Comparison of ENCODE assay signal across 8 mouse cellular contexts in genomic region chr12:21318143-21318895, GRCm38 (mm10). TPM values are rescaled to one million over a fixed set of nuclear protein-coding genes. Genes with fewer than 3 reads are reported as not detected.
DNase-seq lines count a peak whose midpoint lies in the region; ATAC-seq and TF ChIP-seq lines count a peak whose summit lies in the region.

No protein-coding gene starts in this region.

- no peak overlapping the region for H3K9ac ChIP-seq in intestine, postnatal 0 days (ENCODE audit: low read depth, low read length)
- no peak overlapping the region for H3K9ac ChIP-seq in intestine, embryonic 15.5 days
- no peak overlapping the region for H3K9ac ChIP-seq in MEL (ENCODE audit: control insufficient read depth, low read depth, low read length, poor library complexity, severe bottlenecking)

- 83% methylated on average over 12 of the region's 12 CpGs for WGBS in intestine, postnatal 0 days
- WGBS in intestine, embryonic 15.5 days: 84% methylated on average over 12 of the region's 12 CpGs

- H3K4me3 ChIP-seq in intestine, postnatal 0 days (ENCODE audit: low read depth, low read length): no peak overlapping the region
- H3K4me3 ChIP-seq in intestine, embryonic 15.5 days (replicated peaks): no peak overlapping the region
- no peak overlapping the region for H3K4me3 ChIP-seq in MEL (ENCODE audit: control insufficient read depth in 1 of 2, insufficient read depth in 1 of 2, low read depth in 2 of 2, low read length in 2 of 2)

- TF ChIP-seq CTCF in intestine, postnatal 0 days (IDR thresholded peaks at IDR 0.05; ENCODE audit: low read depth): peak; percentile 82
- TF ChIP-seq CTCF in MEL (IDR thresholded peaks at IDR 0.05 in 2 of 3, conservative IDR thresholded peaks at IDR 0.05 in 1 of 3; ENCODE audit: control insufficient read depth in 1 of 3, insufficient read depth in 1 of 3, low read depth in 2 of 3, low read length in 3 of 3, poor library complexity in 1 of 3, severe bottlenecking in 1 of 3): peak; percentile 63 to 76 (median 71)

- peaks cover 5% of the 10 kb centered on the region; the same call in 1 of the 2 replicates for H3K79me2 ChIP-seq in MEL (ENCODE audit: control insufficient read depth, insufficient read depth, low read length, poor library complexity)

- ATAC-seq in intestine, postnatal 0 days: no peak
- no peak for ATAC-seq in intestine, embryonic 15.5 days

- H3K27ac ChIP-seq in intestine, postnatal 0 days (ENCODE audit: low read depth, low read length): no peak overlapping the region
- no peak overlapping the region for H3K27ac ChIP-seq in intestine, embryonic 15.5 days
- no peak overlapping the region for H3K27ac ChIP-seq in MEL (ENCODE audit: control insufficient read depth, low read depth, low read length)

- H3K4me1 ChIP-seq in intestine, postnatal 0 days (replicated peaks; ENCODE audit: control insufficient read depth, insufficient read depth, low read length): peaks cover 4% of the 10 kb centered on the region; the same call in 1 of the 2 replicates
- 0 out of 2 replicates have a peak, but pooled peaks cover 7% of the 10 kb centered on the region for H3K4me1 ChIP-seq in intestine, embryonic 15.5 days (replicated peaks)
- H3K4me1 ChIP-seq in MEL (ENCODE audit: control insufficient read depth in 1 of 2, insufficient read depth in 2 of 2, low read length in 2 of 2): peaks cover 0 to 5% of the 10 kb centered on the region in 2 experiments; a peak in 1 of 4 replicates

- no peaks in the 10 kb centered on the region for H3K9me3 ChIP-seq in intestine, postnatal 0 days (ENCODE audit: control insufficient read depth)
- H3K9me3 ChIP-seq in intestine, embryonic 15.5 days: no peaks in the 10 kb centered on the region
- no peaks in the 10 kb centered on the region for H3K9me3 ChIP-seq in MEL (replicated peaks; ENCODE audit: insufficient read depth, low read length)

- no peak overlapping the region for H3K4me2 ChIP-seq in intestine, postnatal 0 days (replicated peaks; ENCODE audit: low read depth)
- no peak overlapping the region for H3K4me2 ChIP-seq in intestine, embryonic 15.5 days (replicated peaks)

- TF ChIP-seq RAD21 in MEL (IDR thresholded peaks at IDR 0.05; ENCODE audit: low read depth, low read length): peak; percentile 44

- intact Hi-C loops in gastrocnemius, postnatal 36 days (cut with DNase I): no loop called here
- intact Hi-C loops in left cerebral cortex, postnatal 36 days (cut with DNase I): loop anchor here (10.0 kb wide), 1 partner anchor 394 kb away; no protein-coding TSS in a partner anchor

- peaks cover 57% of the 10 kb centered on the region for H3K36me3 ChIP-seq in intestine, postnatal 0 days (ENCODE audit: control insufficient read depth, insufficient read depth)
- H3K36me3 ChIP-seq in intestine, embryonic 15.5 days: peaks cover 13% of the 10 kb centered on the region
- H3K36me3 ChIP-seq in MEL (ENCODE audit: control insufficient read depth in 1 of 2, insufficient read depth in 2 of 2, low read length in 2 of 2): peaks cover 0 to 2% of the 10 kb centered on the region in 2 experiments; a peak in 1 of 4 replicates

- H3K27me3 ChIP-seq in intestine, postnatal 0 days (replicated peaks; ENCODE audit: control insufficient read depth, insufficient read depth, low read length): no peaks in the 10 kb centered on the region
- no peaks in the 10 kb centered on the region for H3K27me3 ChIP-seq in intestine, embryonic 15.5 days (replicated peaks)
- no peaks in the 10 kb centered on the region for H3K27me3 ChIP-seq in MEL (ENCODE audit: control insufficient read depth in 1 of 2, insufficient read depth in 2 of 2, low read length in 2 of 2)

- no peak for TF ChIP-seq EP300 in MEL (IDR thresholded peaks at IDR 0.05; ENCODE audit: low read depth in 1 of 2, low read length in 2 of 2)

- peak; percentile 68 for DNase-seq in MEL (ENCODE audit: low read depth, low spot score)
- peak; percentile 56 for DNase-seq in cerebellum, adult 8-10 months
- peak; percentile 29 to 40 for DNase-seq in gastrocnemius, postnatal 36 days
- peak; percentile 29 to 47 for DNase-seq in left cerebral cortex, postnatal 36 days (ENCODE audit: low spot score in 2 of 2)
- DNase-seq in ovary, adult 18-20 months (ENCODE audit: low spot score): peak; percentile 25
- peak; percentile 87 for DNase-seq in thymus, postnatal 0 days (ENCODE audit: low spot score)

- TF ChIP-seq POLR2A in MEL (IDR thresholded peaks at IDR 0.05; ENCODE audit: control insufficient read depth in 1 of 2, insufficient read depth in 1 of 2, low read depth in 1 of 2, low read length in 2 of 2, poor library complexity in 1 of 2): no peak

TF ChIP-seq in MEL, 35 proteins besides CTCF, POLR2A, EP300 and RAD21:
- no peak for TF ChIP-seq ZKSCAN1 (IDR thresholded peaks at IDR 0.05; ENCODE audit: low read depth, low read length)
- TF ChIP-seq SMC3 (IDR thresholded peaks at IDR 0.05; ENCODE audit: low read depth, low read length): peak; percentile 76
- TF ChIP-seq ZC3H11A (IDR thresholded peaks at IDR 0.05; ENCODE audit: low read depth, low read length): peak; percentile 5; the same call in 1 of the 2 replicates
- TF ChIP-seq SIN3A (IDR thresholded peaks at IDR 0.05; ENCODE audit: low read length): peak; percentile 23; the same call in 1 of the 2 replicates
TF ChIP-seq in MEL: peak in this region for 3.

RNA-seq across cellular contexts. Expression of gene Iah1, which starts 2.1 kb away (rescaled TPM):
- polyA plus RNA-seq in intestine, postnatal 0 days (2015; fragmentation: Nextera tagmentation; extraction: Ambion mirVana): 91.3 and 111 TPM in 2 replicates
- 58.8 and 63.7 TPM in 2 replicates for polyA plus RNA-seq in intestine, embryonic 15.5 days (2015; fragmentation: Nextera tagmentation; extraction: Ambion mirVana)
- 14.2 and 18.7 TPM in 2 replicates for total RNA-seq in MEL (2012; rRNA removed)
- polyA plus RNA-seq in MEL (2012; ENCODE audit: insufficient read depth in 1 of 2, insufficient read length in 2 of 2, low read depth in 1 of 2, low replicate concordance in 2 of 2, missing spikeins in 1 of 2): 10 to 100 TPM in 1 of 2 experiments, not detected in 1; 15.4 TPM
- 1 to 10 TPM; 5.1 to 5.3 TPM for total RNA-seq in gastrocnemius, postnatal 36 days (2021)
- 10 to 100 TPM; 12.7 to 14.5 TPM for total RNA-seq in left cerebral cortex, postnatal 36 days (2021)
- polyA plus RNA-seq in thymus, postnatal 0 days (2015; fragmentation: Nextera tagmentation; extraction: Ambion mirVana): 73.0 and 74.7 TPM in 2 replicates

RNA-seq across cellular contexts. Expression of gene Itgb1bp1, which starts 32.2 kb away (rescaled TPM):
- 31.1 and 34.4 TPM in 2 replicates for polyA plus RNA-seq in intestine, postnatal 0 days (2015; fragmentation: Nextera tagmentation; extraction: Ambion mirVana)
- polyA plus RNA-seq in intestine, embryonic 15.5 days (2015; fragmentation: Nextera tagmentation; extraction: Ambion mirVana): 37.6 and 46.1 TPM in 2 replicates
- total RNA-seq in MEL (2012; rRNA removed): 22.0 and 22.7 TPM in 2 replicates
- 10 to 100 TPM in 1 of 2 experiments, not detected in 1; 41.3 TPM for polyA plus RNA-seq in MEL (2012; ENCODE audit: insufficient read depth in 1 of 2, insufficient read length in 2 of 2, low read depth in 1 of 2, low replicate concordance in 2 of 2, missing spikeins in 1 of 2)
- total RNA-seq in gastrocnemius, postnatal 36 days (2021): 10 to 100 TPM; 35.8 to 39.7 TPM
- 10 to 100 TPM; 31.2 to 34.3 TPM for total RNA-seq in left cerebral cortex, postnatal 36 days (2021)
- polyA plus RNA-seq in thymus, postnatal 0 days (2015; fragmentation: Nextera tagmentation; extraction: Ambion mirVana): 98.1 and 104 TPM in 2 replicates

RNA-seq across cellular contexts. Expression of gene Cpsf3, which starts 33.1 kb away (rescaled TPM):
- polyA plus RNA-seq in intestine, postnatal 0 days (2015; fragmentation: Nextera tagmentation; extraction: Ambion mirVana): 41.6 and 44.3 TPM in 2 replicates
- 106 and 107 TPM in 2 replicates for polyA plus RNA-seq in intestine, embryonic 15.5 days (2015; fragmentation: Nextera tagmentation; extraction: Ambion mirVana)
- total RNA-seq in MEL (2012; rRNA removed): 39.8 and 44.2 TPM in 2 replicates
- 10 to 100 TPM in 1 of 2 experiments, not detected in 1; 58.2 TPM for polyA plus RNA-seq in MEL (2012; ENCODE audit: insufficient read depth in 1 of 2, insufficient read length in 2 of 2, low read depth in 1 of 2, low replicate concordance in 2 of 2, missing spikeins in 1 of 2)
- 10 to 100 TPM; 16.7 to 18.8 TPM for total RNA-seq in gastrocnemius, postnatal 36 days (2021)
- 10 to 100 TPM; 42.2 to 47.4 TPM for total RNA-seq in left cerebral cortex, postnatal 36 days (2021)
- 88.9 and 92.4 TPM in 2 replicates for polyA plus RNA-seq in thymus, postnatal 0 days (2015; fragmentation: Nextera tagmentation; extraction: Ambion mirVana)

RNA-seq across cellular contexts. Expression of gene Adam17, which starts 55.1 kb away (rescaled TPM):
- polyA plus RNA-seq in intestine, postnatal 0 days (2015; fragmentation: Nextera tagmentation; extraction: Ambion mirVana): 11.2 and 11.8 TPM in 2 replicates
- 28.9 and 31.7 TPM in 2 replicates for polyA plus RNA-seq in intestine, embryonic 15.5 days (2015; fragmentation: Nextera tagmentation; extraction: Ambion mirVana)
- total RNA-seq in MEL (2012; rRNA removed): 14.2 and 14.5 TPM in 2 replicates
- polyA plus RNA-seq in MEL (2012; ENCODE audit: insufficient read depth in 1 of 2, insufficient read length in 2 of 2, low read depth in 1 of 2, low replicate concordance in 2 of 2, missing spikeins in 1 of 2): 10 to 100 TPM in 1 of 2 experiments, not detected in 1; 12.9 TPM
- 10 to 100 TPM; 17.4 to 19.4 TPM for total RNA-seq in gastrocnemius, postnatal 36 days (2021)
- total RNA-seq in left cerebral cortex, postnatal 36 days (2021): 10 to 100 TPM; 15.3 to 21.5 TPM
- 34.1 and 37.4 TPM in 2 replicates for polyA plus RNA-seq in thymus, postnatal 0 days (2015; fragmentation: Nextera tagmentation; extraction: Ambion mirVana)

Comparison
In these comparisons a context has a peak if more than half of its experiments do, and no peak if none do; other contexts are left out.
1. DNase-seq: peak in every context shown above with its lines; median percentile 87 in thymus, postnatal 0 days; 68 in MEL; 56 in cerebellum, adult 8-10 months; 38 in left cerebral cortex, postnatal 36 days; 34 in gastrocnemius, postnatal 36 days; 25 in ovary, adult 18-20 months.